Mouse (Mus musculus) limb, embryonic 14.5 days (tissue): Measurements from ENCODE around the gene Selenoi. TPM values are rescaled to one million over a fixed set of nuclear protein-coding genes. Genes with fewer than 3 reads are reported as not detected.

Experiments
- ATAC-seq: fragments of 200-750 bp; cut with Nextera tagmentation; 2 replicates; pipeline ENCODE4 v1.8.0; 2017; ENCODE audit warnings: low read depth, moderate number of reproducible peaks, moderate TSS enrichment; ENCODE audit not compliant: low FRiP score
- DNase-seq: peaks from one replicate; pipeline ENCODE4 v3.0.0-alpha.2; 2015; ENCODE audit warnings: low spot score
- H3K27ac ChIP-seq: fragments of 300-500 bp; sonication (generic); replicated peaks from 2 replicates; pipeline ENCODE4 v1.5.1; 2014; ENCODE audit warnings: low read depth, mild to moderate bottlenecking, low read length, moderate library complexity, mixed read lengths
- H3K27me3 ChIP-seq: fragments of 300-500 bp; sonication (generic); 2 replicates; pipeline ENCODE4 v1.6.1; 2014; ENCODE audit warnings: low read length, mixed read lengths; ENCODE audit not compliant: control insufficient read depth, insufficient read depth
- H3K36me3 ChIP-seq: fragments of 300-500 bp; sonication (generic); 2 replicates; pipeline ENCODE4 v1.6.1; 2014; ENCODE audit warnings: mild to moderate bottlenecking, low read length, moderate library complexity, mixed read lengths; ENCODE audit not compliant: control insufficient read depth, insufficient read depth
- H3K4me1 ChIP-seq: fragments of 300-500 bp; sonication (generic); 2 replicates; pipeline ENCODE4 v1.6.1; 2014; ENCODE audit warnings: antibody characterized with exemption, low read length, mixed read lengths; ENCODE audit not compliant: control insufficient read depth, insufficient read depth
- H3K4me2 ChIP-seq: fragments of 300-500 bp; sonication (generic); replicated peaks from 2 replicates; pipeline ENCODE4 v1.6.1; 2014; ENCODE audit warnings: low read depth, mild to moderate bottlenecking, low read length, moderate library complexity; ENCODE audit not compliant: severe bottlenecking
- H3K4me3 ChIP-seq: fragments of 300-500 bp; sonication (generic); replicated peaks from 2 replicates; pipeline ENCODE4 v1.5.1; 2014; ENCODE audit warnings: low read length
- H3K9ac ChIP-seq: fragments of 300-500 bp; sonication (generic); 2 replicates; pipeline ENCODE4 v1.6.1; 2014; ENCODE audit warnings: mild to moderate bottlenecking, low read depth, low read length, moderate library complexity; ENCODE audit not compliant: severe bottlenecking
- H3K9me3 ChIP-seq: fragments of 300-500 bp; sonication (generic); 2 replicates; pipeline ENCODE4 v1.6.1; 2016; ENCODE audit warnings: low read length; ENCODE audit not compliant: control insufficient read depth
- POLR2A ChIP-seq: fragments of 200-500 bp; IDR thresholded peaks from 2 replicates; pipeline ENCODE4 v1.8.0; 2012; ENCODE audit warnings: inconsistent platforms, mild to moderate bottlenecking, moderate library complexity, borderline replicate concordance; ENCODE audit not compliant: insufficient read depth, insufficient read length; ENCODE audit errors: extremely low read depth
- WGBS: fragments of 180-500 bp; shearing (Covaris S2); extraction: QIAGEN DNeasy Blood & Tissue Kit; methylation state at CpG from one replicate; pipeline ENCODE4 v1.1.7; 2014; 5-methylcytosine and 5-hydroxymethylcytosine counted together
- polyA plus RNA-seq, 2 experiments: library from polyadenylated mRNA; depleted of rRNA in 1 of 2; stranded (reverse) in 1 of 2; unstranded in 1 of 2; fragments of >200 nt; fragmentation: Nextera tagmentation in 1 of 2; extraction: Ambion mirVana in 1 of 2; gene quantifications; 2 replicates each; pipeline versions ENCODE4 v1.2.1 to v1.2.3; 2012 to 2014

The Selenoi gene
- polyA plus RNA-seq, 2 experiments: 21.7 to 34.3 TPM

DNA sequence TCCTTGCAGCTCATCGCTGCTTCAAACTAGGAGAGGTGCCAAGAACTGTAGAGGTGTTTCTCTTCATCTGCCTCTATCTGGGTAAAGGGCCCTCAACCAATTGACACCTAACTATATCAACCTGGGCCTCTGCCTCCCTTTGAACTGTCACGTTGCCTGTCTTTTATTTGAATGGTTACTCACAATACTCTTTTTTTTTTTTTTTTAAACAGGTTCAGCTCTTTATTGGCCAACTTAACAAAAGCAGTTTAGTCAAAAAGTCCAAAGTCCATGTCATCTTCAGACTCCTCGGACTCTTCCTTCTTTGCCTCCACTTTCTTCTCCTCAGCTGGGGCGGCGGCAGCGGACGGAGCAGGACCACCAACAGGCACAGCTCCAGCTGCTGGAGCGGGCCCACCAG lies 11.7 kb upstream of the Selenoi start:
- no peaks in the 10 kb centered on the region for H3K27me3 ChIP-seq
- ATAC-seq: no peak
- no peak overlapping the region for H3K9ac ChIP-seq
- no peak overlapping the region for H3K27ac ChIP-seq
- WGBS: 94% methylated on average over 8 of the region's 8 CpGs
- H3K9me3 ChIP-seq: no peaks in the 10 kb centered on the region
- H3K4me3 ChIP-seq: no peak overlapping the region
- H3K36me3 ChIP-seq: no peaks in the 10 kb centered on the region
- no peak overlapping the region for H3K4me2 ChIP-seq
- no peak for TF ChIP-seq POLR2A
- DNase-seq: no peak
- no peaks in the 10 kb centered on the region for H3K4me1 ChIP-seq

DNA sequence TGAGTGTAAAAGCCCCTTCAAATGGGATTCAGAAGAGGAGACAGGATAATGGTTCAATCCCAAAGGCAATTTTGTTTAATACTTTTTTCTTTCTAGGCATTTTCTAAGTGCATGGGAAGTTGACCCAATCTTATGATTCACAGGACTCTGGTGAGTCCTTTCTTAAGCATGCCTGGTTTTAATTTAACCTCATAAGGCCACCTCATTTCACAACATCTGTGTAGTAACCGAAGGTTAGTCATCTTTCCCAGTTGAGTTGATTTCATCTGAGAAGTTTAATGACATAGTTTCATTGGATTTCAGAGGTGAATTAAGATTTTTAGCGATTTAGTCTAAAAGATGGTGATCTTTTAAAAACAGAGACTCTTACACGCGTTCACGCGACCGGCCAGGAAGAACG lies 9.7 kb upstream of the Selenoi start:
- H3K36me3 ChIP-seq: no peaks in the 10 kb centered on the region
- no peak for TF ChIP-seq POLR2A
- no peak overlapping the region for H3K9ac ChIP-seq
- H3K4me3 ChIP-seq: no peak overlapping the region
- no peaks in the 10 kb centered on the region for H3K4me1 ChIP-seq
- ATAC-seq (no peak), DNase-seq (no peak)
- no peak overlapping the region for H3K27ac ChIP-seq
- 86% methylated on average over 8 of the region's 8 CpGs for WGBS
- no peaks in the 10 kb centered on the region for H3K9me3 ChIP-seq
- H3K4me2 ChIP-seq: no peak overlapping the region
- H3K27me3 ChIP-seq: no peaks in the 10 kb centered on the region

DNA sequence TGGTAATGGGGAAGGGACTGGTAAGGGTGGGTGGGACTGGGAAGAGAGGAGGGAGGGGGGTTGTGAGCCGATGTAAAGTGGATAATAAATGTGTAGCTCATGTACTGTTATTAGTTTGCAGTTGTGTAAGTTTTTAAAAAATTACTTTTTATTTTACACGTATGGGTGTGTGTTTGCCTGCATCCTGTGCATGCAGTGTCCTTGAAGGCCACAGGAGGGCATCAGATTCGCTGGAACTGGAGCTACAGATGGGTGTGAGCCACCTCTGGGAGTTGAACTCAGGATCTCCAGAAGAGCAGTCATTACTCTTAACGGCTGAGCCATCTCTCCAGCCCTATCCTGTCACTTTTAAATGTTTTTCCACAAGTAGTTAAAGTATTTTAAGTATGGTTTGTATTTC lies 1.5 kb upstream of the Selenoi start:
- DNase-seq (no peak), ATAC-seq (no peak)
- peaks cover 4% of the 10 kb centered on the region; the same call in 1 of the 2 replicates for H3K9me3 ChIP-seq
- 0 out of 2 replicates have a peak, but pooled peaks cover 6% of the 10 kb centered on the region for H3K36me3 ChIP-seq
- WGBS: 82% methylated on average over 4 of the region's 4 CpGs
- H3K27ac ChIP-seq: no peak overlapping the region
- peaks cover 12% of the 10 kb centered on the region for H3K4me1 ChIP-seq
- H3K9ac ChIP-seq: no peak overlapping the region
- TF ChIP-seq POLR2A: no peak
- H3K27me3 ChIP-seq: no peaks in the 10 kb centered on the region
- H3K4me2 ChIP-seq: no peak overlapping the region
- H3K4me3 ChIP-seq: no peak overlapping the region

DNA sequence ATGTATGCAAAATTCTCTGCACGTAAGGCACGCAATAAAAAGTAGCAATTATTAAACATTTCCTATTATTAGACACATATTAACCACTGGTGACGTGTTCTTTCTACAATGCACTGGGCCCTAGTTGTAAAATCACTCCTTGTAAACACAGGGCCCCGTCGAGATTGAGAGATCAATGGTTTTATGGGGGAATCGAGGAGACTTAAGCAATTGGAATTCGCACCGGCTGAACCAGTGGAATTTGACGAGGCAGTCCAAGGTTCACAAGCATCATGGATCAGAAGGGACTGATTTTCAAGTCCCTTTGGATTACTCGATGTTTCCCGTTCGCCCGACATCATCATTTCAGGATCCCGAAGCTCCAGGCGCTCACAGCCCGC lies 500 bp upstream of the Selenoi start:
- peak overlapping the region; percentile 76 for H3K9ac ChIP-seq
- H3K9me3 ChIP-seq: peaks cover 4% of the 10 kb centered on the region; the same call in 1 of the 2 replicates
- no peak for TF ChIP-seq POLR2A
- peak overlapping the region; percentile 69 for H3K4me3 ChIP-seq
- ATAC-seq (no peak; the same call in 1 of the 2 replicates), DNase-seq (no peak)
- H3K27me3 ChIP-seq: no peaks in the 10 kb centered on the region
- H3K36me3 ChIP-seq: 0 out of 2 replicates have a peak, but pooled peaks cover 6% of the 10 kb centered on the region
- H3K4me2 ChIP-seq: peak overlapping the region; percentile 79
- H3K4me1 ChIP-seq: peaks cover 12% of the 10 kb centered on the region
- WGBS: 36% methylated on average over 16 of the region's 16 CpGs
- H3K27ac ChIP-seq: peak overlapping the region; percentile 71

DNA sequence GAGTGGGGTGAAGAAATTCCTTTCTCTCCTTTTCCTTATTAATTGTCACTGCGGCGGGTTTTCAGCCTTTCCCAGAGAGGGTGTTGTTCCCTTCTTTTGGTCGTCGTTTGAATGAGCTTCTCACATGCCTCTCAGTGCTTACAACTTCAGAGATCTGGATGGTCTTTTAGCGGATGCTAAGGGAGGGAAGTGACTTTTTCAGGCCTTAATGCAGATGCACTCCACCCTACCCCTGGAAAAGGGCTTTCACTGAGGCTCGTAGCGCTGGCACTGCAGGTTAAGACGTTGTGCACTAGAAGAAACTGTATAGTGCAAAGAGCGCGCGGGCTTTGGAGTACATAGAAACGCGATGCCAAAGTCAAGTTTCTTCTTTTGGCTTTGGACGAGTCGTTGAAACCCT lies 661 bp downstream of the Selenoi start:
- Histone ChIP-seq H3K27ac (peak overlapping the region; percentile 80), H3K36me3 (0 out of 2 replicates have a peak, but pooled peaks cover 6% of the 10 kb centered on the region), H3K27me3 (no peaks in the 10 kb centered on the region), H3K9ac (peak overlapping the region; percentile 76), H3K4me2 (peak overlapping the region; percentile 79), H3K4me3 (peak overlapping the region; percentile 69), H3K4me1 (peaks cover 12% of the 10 kb centered on the region), H3K9me3 (peaks cover 4% of the 10 kb centered on the region; the same call in 1 of the 2 replicates)
- DNase-seq (no peak), ATAC-seq (no peak)
- TF ChIP-seq POLR2A: no peak
- 2% methylated on average over 15 of the region's 15 CpGs for WGBS
